22 mouse cellular contexts compared by ENCODE assay signal in genomic region chr2:65226494-65226893, GRCm38 (mm10). TPM values are rescaled to one million over a fixed set of nuclear protein-coding genes. Genes with fewer than 3 reads are reported as not detected.
DNase-seq lines count a peak whose midpoint lies in the region; ATAC-seq and TF ChIP-seq lines count a peak whose summit lies in the region.
"Had no signal": no experiment of that assay in that cellular context is flagged by ENCODE, and none has a peak within 500 bp of the region (broad histone marks: within the 10 kb centered on the region; RNA-seq: fewer than 3 reads in every experiment).

No protein-coding gene starts in this region.

- intact Hi-C loops in heart, postnatal 14 days (cut with DNase I), result no loop called here

- peak overlapping the region; percentile 84 for H3K27ac ChIP-seq in liver, adult 2 months (replicated peaks; ENCODE audit: insufficient read depth, low read depth, low read length)
- H3K27ac ChIP-seq in liver, embryonic 12.5 days, result no peak overlapping the region
- peak overlapping the region; percentile 85 for H3K27ac ChIP-seq in brown adipose tissue, adult 24 weeks (replicated peaks; ENCODE audit: low read depth, low read length)
- peak overlapping the region; percentile 75 for H3K27ac ChIP-seq in embryonic fibroblast, embryonic 13.5 days (ENCODE audit: insufficient read depth, low read length)
- H3K27ac ChIP-seq: embryonic facial prominence, embryonic 10.5 days; embryonic facial prominence, embryonic 12.5 days; forebrain, embryonic 10.5 days; forebrain, embryonic 12.5 days had no signal

- DNase-seq in heart, adult 11 months, result peak; percentile 66
- DNase-seq in heart, postnatal 14 days, result no peak
- peak; percentile 77 for DNase-seq in liver, adult 2 months (ENCODE audit: extremely low read depth, low read depth, low spot score)
- DNase-seq in urinary bladder, postnatal 25 days (ENCODE audit: low spot score), result no peak
- DNase-seq in adrenal gland, postnatal 36 days, result no peak
- DNase-seq: adrenal gland, postnatal 25 days; cerebellum, adult 11 months; cerebellum, adult 18-20 months; cerebellum, adult 9-10 months; cerebellum, postnatal 10 days; cerebellum, postnatal 25 days had no signal

- WGBS in liver, adult 2 months, result 22% methylated on average over 4 of the region's 4 CpGs
- WGBS in liver, embryonic 12.5 days (ENCODE audit: insufficient replicate concordance), result 64% methylated on average over 4 of the region's 4 CpGs

- H3K4me1 ChIP-seq in liver, adult 2 months (ENCODE audit: control insufficient read depth, insufficient read depth, low read length), result peaks cover 34% of the 10 kb centered on the region
- no peaks in the 10 kb centered on the region for H3K4me1 ChIP-seq in liver, embryonic 12.5 days
- peaks cover 15% of the 10 kb centered on the region for H3K4me1 ChIP-seq in brown adipose tissue, adult 24 weeks (ENCODE audit: control insufficient read depth, insufficient read depth, insufficient read length, low read length)
- H3K4me1 ChIP-seq in embryonic fibroblast, embryonic 13.5 days (ENCODE audit: control insufficient read depth, insufficient read depth, low read length), result peaks cover 27% of the 10 kb centered on the region
- H3K4me1 ChIP-seq: embryonic facial prominence, embryonic 12.5 days; forebrain, embryonic 12.5 days had no signal

- TF ChIP-seq CTCF in liver, adult 2 months (IDR thresholded peaks at IDR 0.05; ENCODE audit: low read depth, low read length), result no peak
- no peak for TF ChIP-seq CTCF in embryonic fibroblast, embryonic 13.5 days (IDR thresholded peaks at IDR 0.05; ENCODE audit: borderline replicate concordance, insufficient read depth, low read length)

- H3K4me2 ChIP-seq in liver, embryonic 12.5 days, result no peak overlapping the region
- H3K4me2 ChIP-seq: embryonic facial prominence, embryonic 12.5 days; forebrain, embryonic 12.5 days had no signal

- H3K36me3 ChIP-seq in liver, adult 2 months (ENCODE audit: control insufficient read depth, insufficient read depth, low read length), result no peaks in the 10 kb centered on the region
- H3K36me3 ChIP-seq in liver, embryonic 12.5 days, result no peaks in the 10 kb centered on the region
- H3K36me3 ChIP-seq: embryonic facial prominence, embryonic 10.5 days; embryonic facial prominence, embryonic 12.5 days; forebrain, embryonic 10.5 days; forebrain, embryonic 12.5 days had no signal

- H3K9ac ChIP-seq in liver, adult 2 months (ENCODE audit: low read depth, low read length), result no peak overlapping the region
- no peak overlapping the region for H3K9ac ChIP-seq in liver, embryonic 12.5 days
- H3K9ac ChIP-seq: embryonic facial prominence, embryonic 12.5 days; forebrain, embryonic 12.5 days had no signal

- H3K9me3 ChIP-seq in liver, embryonic 12.5 days (replicated peaks), result no peaks in the 10 kb centered on the region
- H3K9me3 ChIP-seq: embryonic facial prominence, embryonic 10.5 days; embryonic facial prominence, embryonic 12.5 days; forebrain, embryonic 10.5 days; forebrain, embryonic 12.5 days had no signal

- peaks cover 47% of the 10 kb centered on the region for H3K79me2 ChIP-seq in liver, adult 2 months (ENCODE audit: control insufficient read depth, insufficient read depth, low read length)

- H3K4me3 ChIP-seq in liver, adult 2 months (ENCODE audit: insufficient read depth, low read depth, low read length), result no peak overlapping the region
- no peak overlapping the region for H3K4me3 ChIP-seq in liver, embryonic 12.5 days
- H3K4me3 ChIP-seq in brown adipose tissue, adult 24 weeks (ENCODE audit: insufficient read depth, low read depth, low read length), result no peak overlapping the region
- H3K4me3 ChIP-seq in embryonic fibroblast, embryonic 13.5 days (ENCODE audit: insufficient read depth, low read length), result no peak overlapping the region
- H3K4me3 ChIP-seq: embryonic facial prominence, embryonic 10.5 days; embryonic facial prominence, embryonic 12.5 days; erythroblast, embryonic 14.5 days; forebrain, embryonic 10.5 days; forebrain, embryonic 12.5 days had no signal

- H3K27me3 ChIP-seq in liver, adult 2 months (ENCODE audit: control insufficient read depth, insufficient read depth, low read length), result no peaks in the 10 kb centered on the region
- H3K27me3 ChIP-seq in liver, embryonic 12.5 days (replicated peaks), result no peaks in the 10 kb centered on the region
- H3K27me3 ChIP-seq: embryonic facial prominence, embryonic 12.5 days; forebrain, embryonic 12.5 days had no signal

- TF ChIP-seq POLR2A in liver, adult 2 months (IDR thresholded peaks at IDR 0.05; ENCODE audit: extremely low read depth, insufficient read depth, low read length), result no peak
- no peak for TF ChIP-seq POLR2A in embryonic fibroblast, embryonic 13.5 days (IDR thresholded peaks at IDR 0.05; ENCODE audit: low read depth, low read length)

- no peak for ATAC-seq in liver, embryonic 12.5 days
- ATAC-seq: forebrain, embryonic 14.5 days; forebrain, embryonic 16.5 days had no signal

RNA-seq across cellular contexts. Expression of gene Cobll1, which starts 12.7 kb away (rescaled TPM):
- total RNA-seq in heart, postnatal 14 days (2021), result 10 to 100 TPM; 51.3 to 53.6 TPM
- 13.6 and 16.0 TPM in 2 replicates for total RNA-seq in liver, adult 2 months (2014; rRNA removed)
- 9.4 and 10.0 TPM in 2 replicates for polyA plus RNA-seq in liver, adult 2 months (2012; rRNA removed)
- 4.3 and 4.4 TPM in 2 replicates for polyA plus RNA-seq in liver, embryonic 12.5 days (2016; fragmentation: Nextera tagmentation; extraction: Ambion mirVana)
- polyA plus RNA-seq in brown adipose tissue, adult 24 weeks (2012; ENCODE audit: insufficient read depth, insufficient read length, missing spikeins), result 20.0 and 24.9 TPM in 2 replicates
- polyA plus RNA-seq in embryonic fibroblast, embryonic 13.5 days (2011; ENCODE audit: insufficient read length, low read depth, missing spikeins), result 15.0 and 25.5 TPM in 2 replicates
- 100 to 1,000 TPM; 264 to 353 TPM for total RNA-seq in adrenal gland, postnatal 36 days (2021)
- total RNA-seq: MEL had no signal
- polyA plus RNA-seq: erythroblast, embryonic 14.5 days had no signal

Comparison
In these comparisons a context has a peak if more than half of its experiments do, and no peak if none do; other contexts are left out.
1. DNase-seq: peak in heart, adult 11 months (single experiment) and liver, adult 2 months (single experiment); none in heart, postnatal 14 days (0 of 2), urinary bladder, postnatal 25 days (single experiment) and adrenal gland, postnatal 36 days (0 of 2).